Mouse (Mus musculus): ENCODE results near the gene Ncapd2.

- TF ChIP-seq POLR2A (IDR thresholded peaks at IDR 0.05; ENCODE audit: low read depth, low read length) (no peak), ZKSCAN1 (IDR thresholded peaks at IDR 0.05; ENCODE audit: borderline replicate concordance, low read depth, low read length) (no peak), MAX (IDR thresholded peaks at IDR 0.05; ENCODE audit: low read length) (no peak), ELF1 (IDR thresholded peaks at IDR 0.05; ENCODE audit: low read depth, low read length) (no peak), CTCF (conservative IDR thresholded peaks at IDR 0.05 in 1 of 2, IDR thresholded peaks at IDR 0.05 in 1 of 2; ENCODE audit: low read depth in 2 of 2, low read length in 2 of 2) (no peak), ZC3H11A (IDR thresholded peaks at IDR 0.05; ENCODE audit: low read depth, low read length) (no peak)
These were observed 32.5 kb downstream of the Ncapd2 start for GRCm38 (mm10) chr6:125158944-125159492.

All from CH12.LX (cell line).